Mouse (Mus musculus) A20 (cell line): Measurements from ENCODE around the gene Kcnj6.
"Not testable (repeated sequence)": the region's sequence is repeated elsewhere in the genome, so short reads cannot be mapped to it uniquely, and the experiment has no call there.

ENCODE experiments used
- DNase-seq: peaks from one replicate; pipeline ENCODE4 v3.0.0-alpha.2; 2011; ENCODE audit warnings: low read depth, low spot score

Gene Kcnj6

DNA sequence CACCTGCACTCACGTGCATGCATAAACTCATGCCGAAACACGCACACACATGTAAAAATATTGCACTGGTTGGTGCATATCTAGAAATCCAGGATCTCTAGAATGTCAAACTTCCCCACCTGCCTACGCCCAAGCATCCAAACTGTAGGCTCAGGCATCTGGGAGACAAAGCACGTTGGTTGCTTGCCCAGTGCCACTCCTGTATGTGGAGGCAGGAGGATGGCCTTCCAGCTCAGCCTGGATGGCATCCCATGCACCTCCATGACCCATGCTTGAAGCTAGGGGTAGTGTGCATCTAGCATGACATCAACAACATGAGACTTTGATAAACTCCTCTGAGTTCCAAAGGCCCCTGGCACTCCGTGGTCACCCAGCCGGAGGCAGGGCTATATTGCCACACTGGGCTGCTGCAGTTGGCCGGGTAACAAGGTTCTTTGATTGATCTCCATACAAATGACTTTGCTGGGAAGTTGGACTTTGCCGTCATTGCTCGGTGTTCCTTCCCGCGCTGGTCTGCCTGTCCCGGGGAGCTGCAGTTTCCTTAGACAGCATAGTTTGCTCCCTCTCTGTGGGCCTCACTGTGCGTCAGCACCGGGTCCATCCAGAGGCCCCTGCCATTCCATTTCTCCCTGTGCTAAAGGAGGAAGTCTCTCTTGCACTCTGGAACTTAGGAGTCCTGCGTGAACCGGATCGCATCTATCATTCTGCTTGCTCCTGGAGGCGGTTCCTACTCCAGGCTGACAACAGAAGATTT, 144.9 kb downstream of the Kcnj6 start:
- DNase-seq, result no peak

DNA sequence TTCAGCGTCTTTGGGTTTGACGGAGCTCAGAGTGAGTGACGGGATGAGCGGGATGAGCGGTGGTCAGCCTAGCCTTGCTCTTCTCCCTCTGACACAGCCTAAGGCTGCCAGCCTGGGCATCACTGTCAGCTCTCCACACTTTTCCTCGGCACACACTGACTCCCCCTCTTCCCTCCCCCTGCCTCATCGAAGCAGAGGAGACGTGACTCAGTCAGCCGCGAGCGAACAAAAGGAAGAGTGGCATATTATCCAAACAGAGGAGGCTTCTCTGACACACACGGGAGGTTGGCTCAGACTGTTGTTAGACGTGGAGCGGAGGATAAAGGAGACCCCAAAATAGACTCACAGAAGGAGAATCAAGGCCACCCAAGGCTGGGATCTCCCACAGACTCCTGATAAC, 147.1 kb downstream of the Kcnj6 start:
- no peak for DNase-seq

DNA sequence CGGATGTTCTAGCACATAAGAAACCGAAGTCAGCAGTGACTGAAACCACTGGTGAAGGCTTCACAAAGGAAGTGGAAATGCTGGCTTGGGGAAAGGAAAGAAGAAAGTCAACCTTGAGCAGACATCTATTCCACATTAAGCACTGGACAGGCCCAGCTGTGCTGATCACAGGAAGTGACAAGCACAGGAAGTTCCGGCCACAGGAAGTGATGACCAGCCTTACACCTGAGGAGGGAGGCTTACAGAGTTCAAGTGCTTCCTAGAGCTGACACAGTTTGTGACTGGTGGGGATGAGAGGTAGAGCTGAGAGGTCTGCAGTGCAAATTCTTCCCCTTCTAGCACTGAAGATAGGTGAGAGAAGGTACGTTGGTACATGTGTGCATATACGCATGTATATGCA, 151.5 kb downstream of the Kcnj6 start:
- no peak for DNase-seq

DNA sequence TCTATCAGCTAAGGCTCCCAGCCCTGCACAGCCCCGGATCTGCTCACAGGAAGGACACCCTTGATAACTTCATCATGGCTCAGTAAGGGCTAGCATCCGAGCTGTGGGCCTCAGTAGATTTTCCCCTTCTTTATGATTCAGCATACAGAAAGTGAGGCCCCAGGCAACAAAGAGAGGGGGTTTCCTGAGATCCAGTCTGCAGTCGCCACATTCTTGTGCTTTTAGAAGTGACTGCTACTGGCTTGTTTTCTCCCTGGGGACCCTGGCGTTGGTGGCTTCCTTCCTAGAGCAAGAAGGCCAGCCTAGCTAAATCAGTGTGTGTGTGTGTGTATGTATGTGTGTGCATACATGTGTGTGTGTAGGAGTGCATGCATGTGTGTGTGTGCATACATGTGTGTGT, 152.7 kb downstream of the Kcnj6 start:
- DNase-seq, result no peak

DNA sequence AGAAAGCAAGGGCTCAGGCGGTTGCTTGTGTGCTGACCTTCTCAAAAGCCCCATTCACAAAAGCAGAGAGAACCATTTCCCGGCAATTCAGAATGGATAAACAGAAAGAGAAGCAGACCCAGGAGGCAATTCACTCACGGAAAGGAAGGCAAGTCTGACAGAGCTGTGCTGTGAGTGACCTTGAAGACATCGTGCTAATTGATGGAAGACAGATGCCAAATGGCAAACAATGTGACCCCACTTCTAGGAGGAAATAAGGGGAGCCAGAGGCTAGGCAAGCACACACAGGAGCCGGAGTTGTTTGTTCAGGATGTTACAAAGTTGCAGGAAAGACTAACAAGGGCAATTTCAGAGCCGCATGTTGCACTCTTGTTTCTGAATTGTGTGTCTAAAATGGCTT, 158.1 kb downstream of the Kcnj6 start:
- DNase-seq, result no peak

DNA sequence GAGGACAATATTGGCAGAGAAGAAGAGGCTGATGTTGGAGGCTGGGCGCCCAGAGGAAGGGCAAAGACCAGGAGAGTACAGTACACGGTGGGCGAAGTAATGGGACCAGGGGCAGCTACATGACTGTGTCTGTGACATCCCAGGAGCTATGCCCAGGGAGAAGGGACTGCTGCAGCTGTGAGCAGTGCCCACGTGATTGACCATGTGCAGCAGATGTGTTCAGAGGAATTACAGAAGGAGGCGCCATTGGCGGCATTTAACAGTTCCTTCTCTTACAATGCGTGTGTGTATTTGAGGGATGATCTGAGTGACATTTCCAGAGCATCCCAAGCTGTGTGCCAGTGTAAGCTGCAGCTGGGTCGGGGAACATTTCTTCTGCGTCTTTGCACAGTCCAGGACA, 159.6 kb downstream of the Kcnj6 start:
- peak; percentile 4 for DNase-seq

DNA sequence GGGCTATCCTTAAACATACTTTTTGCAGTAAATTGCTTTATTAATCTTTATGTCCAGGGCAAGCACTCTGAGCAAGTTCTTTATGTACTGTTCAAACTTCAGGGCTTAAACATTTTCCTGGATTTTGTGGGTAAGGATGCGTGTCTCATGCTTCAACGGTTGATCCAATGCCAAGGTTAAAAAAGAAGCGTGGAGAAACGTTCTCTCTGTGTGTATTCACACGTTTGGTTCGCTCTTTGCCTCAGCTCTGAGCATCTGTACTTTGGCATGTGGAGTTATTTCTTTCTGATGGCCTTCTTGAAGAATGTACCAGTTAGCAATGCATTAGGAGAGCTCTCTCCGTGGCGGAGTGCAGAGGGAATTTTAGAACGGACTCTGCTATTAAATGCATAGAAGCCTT, 163.0 kb downstream of the Kcnj6 start:
- DNase-seq, result no peak

DNA sequence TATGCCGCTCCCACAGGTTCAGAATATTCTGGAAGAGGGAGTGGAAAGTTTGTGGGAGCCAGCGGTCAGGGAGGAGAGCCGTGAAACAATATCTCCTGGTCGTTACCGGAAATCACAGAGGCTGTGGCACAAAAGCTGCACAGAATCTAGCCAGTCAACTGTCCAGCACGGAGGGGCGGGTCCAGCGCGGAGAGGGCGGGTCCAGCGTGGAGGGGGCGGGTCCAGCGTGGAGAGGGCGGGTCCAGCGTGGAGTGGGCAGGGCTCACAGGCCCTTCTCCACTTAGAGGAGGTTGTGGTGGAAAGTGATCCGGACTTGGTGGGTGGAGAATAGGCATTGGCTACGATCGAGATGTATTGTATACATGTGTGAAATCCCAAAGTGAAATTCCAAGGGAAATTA, 169.3 kb downstream of the Kcnj6 start:
- no peak for DNase-seq

DNA sequence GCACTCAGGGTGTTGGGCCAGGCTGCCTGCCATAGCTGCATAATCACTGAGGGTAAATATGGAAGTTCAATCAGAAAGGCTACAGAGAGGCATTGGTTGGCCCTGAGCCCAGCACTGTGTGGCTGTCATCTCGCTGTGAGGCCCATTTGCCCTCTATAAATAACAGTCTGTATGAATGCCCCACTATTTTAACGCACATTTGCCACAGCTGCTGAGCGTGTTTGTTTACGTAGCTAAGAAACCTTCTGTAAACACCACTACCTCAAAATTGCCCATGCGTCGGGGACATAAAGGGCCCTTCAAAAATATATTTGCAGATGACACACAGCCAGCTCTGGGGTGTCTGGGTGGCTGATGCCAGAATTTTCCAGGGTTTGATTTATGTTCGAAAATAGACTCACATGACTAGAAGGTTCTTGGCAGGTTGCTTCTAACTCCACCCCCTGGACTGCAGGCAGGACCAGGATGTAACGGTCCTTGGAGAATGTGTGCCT, 170.4 kb downstream of the Kcnj6 start:
- peak; percentile 7 for DNase-seq

DNA sequence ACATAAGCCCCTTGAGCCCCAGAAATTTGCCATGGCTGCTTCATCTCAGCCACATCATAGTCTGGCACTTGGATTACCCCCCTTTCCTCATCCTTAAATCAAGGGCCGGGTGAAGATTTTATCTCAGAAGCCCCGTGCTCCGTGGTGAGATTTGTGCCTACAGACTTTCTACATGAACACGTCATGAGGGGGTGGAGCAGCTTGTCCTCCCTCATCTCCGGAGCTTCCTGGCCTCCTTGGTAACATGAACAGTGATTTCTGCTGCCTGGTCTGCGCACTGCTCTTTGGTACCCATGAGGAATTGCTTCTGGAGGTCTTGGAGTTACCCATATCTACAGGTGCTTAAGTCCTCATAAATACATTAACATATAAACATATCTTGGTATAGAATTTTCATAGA, 172.2 kb downstream of the Kcnj6 start:
- no peak for DNase-seq

DNA sequence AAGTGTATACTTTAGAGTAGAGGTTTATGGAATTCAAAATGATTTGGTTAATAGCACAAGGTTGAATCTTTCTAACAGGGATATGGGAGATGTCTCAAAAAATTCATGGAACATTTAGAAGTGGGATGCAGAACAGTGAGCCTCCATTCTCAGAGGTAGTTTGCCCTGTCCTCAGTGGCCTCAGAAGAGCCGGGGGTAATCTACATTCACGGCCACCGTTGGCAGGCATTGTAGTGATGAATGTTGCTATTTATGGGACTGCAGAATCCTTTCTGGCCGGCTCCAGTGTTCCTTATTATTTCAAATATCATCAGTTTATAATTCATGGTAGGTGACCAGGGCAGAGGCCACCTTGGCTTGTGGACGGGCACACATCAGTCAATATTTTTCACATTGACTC, 174.9 kb downstream of the Kcnj6 start:
- DNase-seq, result no peak

DNA sequence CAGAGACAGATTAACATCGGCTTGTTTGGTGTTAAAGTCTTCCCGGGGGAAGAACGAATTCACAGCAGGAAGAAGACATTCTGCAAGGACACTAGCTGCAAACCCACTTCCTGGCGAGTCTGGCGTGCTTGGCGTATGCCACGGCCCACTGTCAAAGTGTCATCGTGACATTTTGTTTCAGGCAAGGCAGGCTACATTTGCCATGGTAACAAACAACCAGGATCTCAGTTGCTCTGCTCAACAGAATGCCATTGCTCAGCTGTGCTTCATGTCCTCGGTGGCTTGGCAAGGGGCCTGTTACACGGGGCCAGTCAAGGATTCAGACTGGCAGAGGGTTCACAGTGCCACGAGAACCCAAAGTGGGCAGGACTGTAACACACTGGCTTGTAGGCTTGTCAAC, 175.9 kb downstream of the Kcnj6 start:
- DNase-seq, result no peak

DNA sequence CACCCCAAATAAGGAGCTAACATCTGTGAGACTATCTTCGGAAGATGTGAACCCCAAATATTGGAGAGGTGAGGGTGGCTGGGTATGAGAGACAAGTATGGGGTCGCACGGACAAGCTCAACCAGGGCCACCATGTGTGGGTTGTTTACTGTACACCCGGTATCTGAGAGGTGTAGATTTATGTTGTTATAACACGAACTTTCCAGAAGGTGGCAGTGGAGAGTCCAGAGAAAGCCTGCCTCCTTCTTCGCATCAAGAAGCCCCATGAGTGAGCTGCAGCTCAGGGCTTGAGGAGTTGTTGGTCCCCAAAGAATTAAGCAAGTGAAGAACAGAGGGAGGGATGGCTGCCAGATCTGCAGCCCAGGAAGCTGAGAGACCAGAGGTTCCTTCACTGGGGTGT, 181.1 kb downstream of the Kcnj6 start:
- peak; percentile 58 for DNase-seq

DNA sequence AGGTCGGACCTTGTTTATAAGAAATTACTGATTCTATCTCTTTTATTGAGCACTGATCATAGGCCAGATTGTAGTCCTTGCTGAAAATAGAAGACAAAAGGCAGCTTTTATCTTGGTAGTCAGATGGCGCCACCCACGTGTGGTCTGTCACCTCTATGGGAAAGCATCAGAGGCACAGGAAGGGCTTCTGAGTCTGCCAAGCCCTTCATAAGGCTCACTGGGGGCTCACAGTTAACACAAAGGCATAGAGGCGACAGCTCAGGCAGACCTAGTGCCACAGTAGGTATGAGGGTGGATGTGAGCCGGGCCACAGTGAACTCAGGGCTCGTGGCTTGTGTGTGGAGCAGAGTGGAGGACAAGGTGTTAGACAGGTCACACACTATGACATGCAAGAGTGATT, 181.6 kb downstream of the Kcnj6 start:
- no peak for DNase-seq

DNA sequence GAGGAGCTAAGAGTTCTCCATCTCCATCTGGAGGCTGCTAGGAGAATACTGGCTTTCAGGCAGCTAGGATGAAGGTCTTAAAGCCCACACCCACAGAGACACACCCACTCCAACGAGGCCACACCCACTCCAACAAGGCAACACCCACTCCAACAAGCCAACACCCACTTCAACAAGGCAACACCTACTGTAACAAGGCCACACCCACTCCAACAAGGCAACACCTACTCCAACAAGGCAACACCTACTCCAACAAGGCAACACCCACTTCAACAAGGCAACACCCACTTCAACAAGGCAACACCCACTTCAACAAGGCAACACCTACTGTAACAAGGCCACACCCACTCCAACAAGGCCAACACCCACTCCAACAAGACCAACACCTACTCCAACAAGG, 188.2 kb downstream of the Kcnj6 start:
- not testable (repeated sequence) for DNase-seq

DNA sequence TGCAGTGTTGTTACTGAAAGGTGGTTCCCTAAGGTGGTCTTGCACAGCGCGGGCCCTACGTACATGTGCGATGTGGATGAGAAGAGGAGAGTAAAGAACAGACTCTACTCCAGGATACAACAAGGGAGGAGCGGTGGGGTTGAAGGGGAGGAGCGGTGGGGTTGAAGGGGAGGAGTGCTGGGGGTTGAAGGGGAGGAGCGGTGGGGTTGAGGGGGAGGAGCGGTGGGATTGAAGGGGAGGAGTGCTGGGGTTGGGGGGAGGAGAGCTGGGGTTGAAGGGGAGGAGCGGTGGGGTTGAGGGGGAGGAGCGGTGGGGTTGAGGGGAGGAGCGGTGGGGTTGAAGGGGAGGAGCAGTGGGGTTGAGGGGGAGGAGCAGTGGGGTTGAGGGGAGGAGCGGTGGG, 199.3 kb downstream of the Kcnj6 start:
- DNase-seq, result no peak

DNA sequence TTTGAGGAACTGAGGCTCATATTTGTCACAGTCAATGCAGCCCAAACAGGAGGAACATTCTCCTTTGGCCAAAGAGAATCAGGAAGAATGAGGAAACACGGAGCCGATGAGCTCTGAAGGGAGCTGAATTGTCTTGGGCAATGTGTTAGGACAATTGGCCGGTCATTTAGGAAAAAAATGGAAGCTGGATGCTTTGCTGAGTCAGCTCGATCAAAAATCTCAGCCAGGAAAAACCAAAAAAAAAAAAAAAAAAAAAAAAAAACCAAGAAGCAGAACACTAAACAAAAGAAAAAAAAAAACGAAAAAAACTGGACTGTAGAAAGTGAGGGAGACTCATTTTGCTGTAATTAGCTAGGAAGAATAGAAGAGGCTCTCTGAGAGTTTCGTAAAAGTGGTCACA, 200.1 kb downstream of the Kcnj6 start:
- no peak for DNase-seq

DNA sequence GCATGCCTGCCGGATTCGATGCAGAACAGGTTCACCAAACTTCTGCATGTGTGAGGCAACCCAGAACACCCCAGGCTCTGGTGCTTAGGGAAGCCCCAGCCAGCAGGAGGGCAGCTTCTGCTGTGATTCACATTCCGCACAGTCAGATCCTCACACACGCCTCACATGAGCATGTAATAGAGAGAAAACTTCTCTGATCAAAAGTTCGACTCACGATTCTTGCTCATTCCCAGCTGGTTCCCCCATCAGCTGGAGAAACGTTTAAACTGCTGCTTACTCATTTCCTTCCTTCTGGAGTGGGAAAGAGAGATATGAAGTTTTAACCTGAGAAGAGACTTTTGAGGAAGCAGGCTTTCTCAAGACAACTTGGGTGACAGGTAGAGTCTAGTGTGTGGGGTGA, 204.5 kb downstream of the Kcnj6 start:
- DNase-seq, result no peak

DNA sequence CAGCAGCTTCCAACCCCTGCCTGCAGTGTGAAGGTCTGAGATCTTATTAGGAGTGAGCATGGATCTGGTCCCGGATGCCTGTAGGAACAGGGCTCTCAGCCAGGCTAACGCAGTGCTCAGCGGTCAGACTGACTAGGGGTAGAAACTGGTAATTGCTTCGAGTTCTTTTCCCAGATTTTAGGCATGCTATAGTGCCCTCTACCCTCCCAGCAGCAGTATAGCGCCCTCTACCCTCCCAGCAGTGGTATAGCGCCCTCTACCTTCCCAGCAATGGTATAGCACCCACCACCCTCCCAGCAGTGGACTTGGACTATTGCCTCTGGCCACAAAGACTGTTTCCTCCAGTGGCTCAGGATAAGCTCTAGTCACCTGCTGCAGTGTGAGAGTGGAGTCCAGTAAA, 207.5 kb downstream of the Kcnj6 start:
- peak; percentile 55 for DNase-seq

DNA sequence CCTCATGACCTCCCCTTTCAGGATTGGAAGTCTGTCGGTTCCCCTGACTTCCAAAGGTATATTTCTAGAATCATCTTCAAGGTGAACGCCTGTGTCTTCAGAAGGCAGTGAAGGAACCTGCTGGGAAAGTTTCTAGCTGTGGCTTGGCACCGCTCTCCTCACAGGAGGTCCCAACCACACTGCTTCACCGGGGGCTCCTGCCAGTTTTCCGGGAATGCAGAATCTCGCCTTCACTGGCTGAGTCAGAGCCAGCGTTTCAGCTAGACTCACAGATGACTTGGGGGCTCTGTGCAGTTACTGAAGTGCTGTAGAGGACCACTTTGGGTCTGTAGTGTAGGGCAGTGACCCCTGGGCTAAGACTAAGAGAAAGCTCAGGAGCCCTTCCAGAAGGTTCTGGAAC, 208.8 kb downstream of the Kcnj6 start:
- no peak for DNase-seq

DNA sequence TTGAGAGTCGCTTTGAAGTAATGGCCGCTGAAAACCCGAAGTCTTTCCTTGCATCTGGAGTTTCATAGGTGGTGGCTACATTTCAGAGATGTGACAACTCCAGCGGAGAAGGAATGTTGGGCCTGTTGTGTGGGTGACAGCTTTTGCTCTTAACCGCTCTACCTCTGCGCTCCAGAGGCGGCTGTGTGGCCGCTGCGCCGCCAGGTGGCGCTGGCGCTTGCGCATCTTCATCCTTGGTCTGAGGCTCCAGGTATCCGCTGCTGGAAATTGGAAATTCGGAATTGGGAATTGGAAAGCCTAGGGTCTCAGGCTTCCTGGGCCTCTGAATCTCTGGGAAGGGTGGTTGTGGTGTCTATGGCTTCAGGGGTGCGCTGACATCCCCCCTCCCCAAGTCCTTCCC, 209.3 kb downstream of the Kcnj6 start:
- peak; percentile 41 for DNase-seq

DNA sequence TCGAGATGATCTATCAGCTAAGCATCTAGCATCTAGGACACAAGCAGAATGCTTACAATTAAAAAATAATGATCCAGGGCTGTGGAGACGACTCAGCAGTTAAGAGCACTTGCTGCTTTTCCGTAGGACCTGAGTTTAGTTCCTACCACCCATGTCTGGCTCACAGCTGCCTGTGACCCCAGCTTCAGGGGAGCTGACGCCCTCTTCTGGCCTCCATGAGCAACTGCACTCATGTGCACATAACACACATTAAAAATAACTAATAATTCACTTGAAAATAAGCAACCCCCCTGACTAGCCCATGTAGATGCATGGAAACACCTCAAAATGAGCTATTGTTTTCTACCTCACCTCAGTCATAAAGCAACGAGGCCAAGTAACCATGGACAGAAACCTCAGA, 211.6 kb downstream of the Kcnj6 start:
- no peak for DNase-seq

DNA sequence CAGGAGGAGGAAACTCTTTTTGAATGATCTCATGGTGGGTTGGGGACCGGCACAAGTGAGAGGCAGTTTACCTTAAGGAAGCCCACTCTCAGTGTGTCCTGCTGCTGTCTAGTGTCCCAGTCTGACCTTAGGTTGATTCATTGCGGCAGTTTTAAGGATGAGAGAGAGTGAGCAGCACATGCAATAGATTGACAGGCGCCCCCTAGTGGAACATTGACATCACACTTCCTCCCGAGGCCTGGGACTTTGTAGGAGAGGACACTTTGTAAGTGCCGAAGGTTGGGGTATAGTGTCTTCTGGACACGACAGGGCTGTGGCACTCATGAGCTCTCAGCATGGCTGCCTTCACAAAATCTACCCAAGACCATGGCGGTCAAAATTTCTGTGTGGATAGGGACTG, 213.8 kb downstream of the Kcnj6 start:
- peak; percentile 62 for DNase-seq
